Comparison of ENCODE assay signal across 8 mouse cellular contexts in the genomic region with DNA sequence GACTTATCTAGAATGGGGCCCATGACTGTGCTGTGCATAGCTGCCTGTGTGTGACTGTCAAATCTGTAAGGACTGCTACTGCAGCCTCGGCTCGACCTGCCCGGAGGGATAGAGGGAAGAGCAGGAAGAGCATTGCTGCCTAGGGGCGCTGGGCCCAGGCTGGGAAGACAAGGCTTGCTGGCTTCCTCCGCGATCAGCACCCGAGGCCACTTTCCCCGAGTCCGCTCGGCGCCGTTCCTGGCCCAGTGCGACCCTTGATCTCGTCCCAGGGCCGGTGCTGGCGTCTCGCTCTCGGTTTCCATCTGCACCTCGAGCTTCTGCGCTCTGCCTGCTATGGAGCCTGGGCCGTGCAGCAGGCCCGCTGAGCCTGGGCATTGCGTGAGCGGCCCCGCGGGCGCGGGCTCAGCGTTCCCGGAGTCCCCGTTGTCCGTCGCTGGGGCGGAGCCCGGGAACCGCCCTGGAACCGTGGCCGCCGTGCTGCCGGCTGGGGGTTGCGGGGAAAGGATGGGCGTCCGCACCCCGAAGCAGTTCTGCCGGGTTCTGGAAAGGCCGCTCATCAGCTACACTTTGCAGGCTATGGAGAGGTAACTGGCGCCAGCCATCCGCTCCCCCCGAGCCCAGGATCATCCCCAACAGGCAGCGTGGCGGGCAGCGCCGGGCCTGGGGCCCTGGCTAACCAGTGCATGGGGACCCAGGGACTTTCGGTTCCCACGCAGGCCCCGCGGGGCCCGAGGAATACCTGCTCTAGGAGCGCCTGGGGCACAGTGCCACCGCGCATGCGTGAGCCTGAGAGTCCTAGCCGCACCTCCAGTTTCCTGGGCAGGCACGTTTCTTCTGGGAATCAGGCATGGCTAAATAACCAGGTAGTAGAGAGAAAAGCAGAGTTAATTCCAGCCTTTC. TPM values are rescaled to one million over a fixed set of nuclear protein-coding genes. Genes with fewer than 3 reads are reported as not detected.
DNase-seq lines count a peak whose midpoint lies in the region; ATAC-seq and TF ChIP-seq lines count a peak whose summit lies in the region.

TSS of gene Ispd (plus strand) at position 10 of the 900 bp plus-strand sequence.
TSS of gene D630036H23Rik (minus strand) at position 741 of the 900 bp plus-strand sequence.

- H3K36me3 ChIP-seq in C2C12 (ENCODE audit: control insufficient read depth, insufficient read depth), result no peaks in the 10 kb centered on the region
- H3K36me3 ChIP-seq in embryonic facial prominence, embryonic 15.5 days, result no peaks in the 10 kb centered on the region
- no peaks in the 10 kb centered on the region for H3K36me3 ChIP-seq in heart, embryonic 11.5 days (ENCODE audit: control insufficient read depth, insufficient read depth, low read length)
- H3K36me3 ChIP-seq in kidney, embryonic 15.5 days, result no peaks in the 10 kb centered on the region
- no peaks in the 10 kb centered on the region for H3K36me3 ChIP-seq in limb, embryonic 15.5 days
- no peaks in the 10 kb centered on the region for H3K36me3 ChIP-seq in midbrain, postnatal 0 days (ENCODE audit: insufficient read depth, low read length)

- H3K4me2 ChIP-seq in embryonic facial prominence, embryonic 15.5 days (replicated peaks), result peak within 1 kb of the TSS; percentile 63
- peak within 1 kb of the TSS; percentile 61 for H3K4me2 ChIP-seq in heart, embryonic 11.5 days
- peak within 1 kb of the TSS; percentile 86 for H3K4me2 ChIP-seq in kidney, embryonic 15.5 days
- H3K4me2 ChIP-seq in limb, embryonic 15.5 days, result peak within 1 kb of the TSS; percentile 84
- peak within 1 kb of the TSS; percentile 87 for H3K4me2 ChIP-seq in midbrain, postnatal 0 days (ENCODE audit: low read depth, low read length, poor library complexity, severe bottlenecking)

- peak within 1 kb of the TSS; percentile 83 for H3K9ac ChIP-seq in embryonic facial prominence, embryonic 15.5 days
- H3K9ac ChIP-seq in heart, embryonic 11.5 days (ENCODE audit: low read depth, low read length), result peak within 1 kb of the TSS; percentile 90
- H3K9ac ChIP-seq in kidney, embryonic 15.5 days, result peak within 1 kb of the TSS; percentile 92
- H3K9ac ChIP-seq in limb, embryonic 15.5 days, result peak within 1 kb of the TSS; percentile 75
- H3K9ac ChIP-seq in midbrain, postnatal 0 days (replicated peaks; ENCODE audit: low read length, poor library complexity, severe bottlenecking), result peak within 1 kb of the TSS; percentile 96

- peak within 1 kb of the TSS; percentile 97 for H3ac ChIP-seq in C2C12 (ENCODE audit: control insufficient read depth, insufficient read length, low read depth)

- no peaks in the 10 kb centered on the region for H3K9me3 ChIP-seq in embryonic facial prominence, embryonic 15.5 days (replicated peaks)
- no peaks in the 10 kb centered on the region for H3K9me3 ChIP-seq in heart, embryonic 11.5 days (replicated peaks; ENCODE audit: control insufficient read depth, low read length)
- H3K9me3 ChIP-seq in kidney, embryonic 15.5 days (replicated peaks), result no peaks in the 10 kb centered on the region
- H3K9me3 ChIP-seq in limb, embryonic 15.5 days, result no peaks in the 10 kb centered on the region
- no peaks in the 10 kb centered on the region for H3K9me3 ChIP-seq in midbrain, postnatal 0 days (ENCODE audit: low read length)

- no peak for TF ChIP-seq POLR2A in bone marrow macrophage, adult 2 months (IDR thresholded peaks at IDR 0.05; ENCODE audit: borderline replicate concordance, low read depth, low read length)

- H3K4me3 ChIP-seq in C2C12 (ENCODE audit: insufficient read depth, poor library complexity, severe bottlenecking), result peak within 1 kb of the TSS; percentile 29
- peak within 1 kb of the TSS; percentile 87 for H3K4me3 ChIP-seq in bone marrow macrophage, adult 2 months (ENCODE audit: insufficient read depth, low read length)
- peak within 1 kb of the TSS; percentile 65 for H3K4me3 ChIP-seq in embryonic facial prominence, embryonic 15.5 days (replicated peaks)
- peak within 1 kb of the TSS; percentile 58 for H3K4me3 ChIP-seq in heart, embryonic 11.5 days (ENCODE audit: low read depth, low read length)
- peak within 1 kb of the TSS; percentile 69 for H3K4me3 ChIP-seq in kidney, embryonic 15.5 days (replicated peaks)
- H3K4me3 ChIP-seq in limb, embryonic 15.5 days, result peak within 1 kb of the TSS; percentile 50
- peak within 1 kb of the TSS; percentile 60 for H3K4me3 ChIP-seq in midbrain, postnatal 0 days (ENCODE audit: low read depth, low read length)

- no peaks in the 10 kb centered on the region for H3K4me1 ChIP-seq in bone marrow macrophage, adult 2 months (ENCODE audit: control insufficient read depth, insufficient read depth, low read length)
- peaks cover 23% of the 10 kb centered on the region for H3K4me1 ChIP-seq in embryonic facial prominence, embryonic 15.5 days
- H3K4me1 ChIP-seq in heart, embryonic 11.5 days (ENCODE audit: control insufficient read depth, insufficient read depth, low read length), result 0 out of 2 replicates have a peak, but pooled peaks cover 3% of the 10 kb centered on the region
- peaks cover 24% of the 10 kb centered on the region for H3K4me1 ChIP-seq in kidney, embryonic 15.5 days
- peaks cover 13% of the 10 kb centered on the region; the same call in 1 of the 2 replicates for H3K4me1 ChIP-seq in limb, embryonic 15.5 days
- H3K4me1 ChIP-seq in midbrain, postnatal 0 days (ENCODE audit: insufficient read depth, low read length), result 0 out of 2 replicates have a peak, but pooled peaks cover 4% of the 10 kb centered on the region

- peak within 1 kb of the TSS; percentile 70 for H3K27ac ChIP-seq in bone marrow macrophage, adult 2 months (ENCODE audit: insufficient read depth, low read depth, low read length)
- peak within 1 kb of the TSS; percentile 96 for H3K27ac ChIP-seq in embryonic facial prominence, embryonic 15.5 days (replicated peaks)
- H3K27ac ChIP-seq in heart, embryonic 11.5 days (ENCODE audit: low read depth, low read length), result peak within 1 kb of the TSS; percentile 84
- H3K27ac ChIP-seq in kidney, embryonic 15.5 days, result peak within 1 kb of the TSS; percentile 96
- H3K27ac ChIP-seq in limb, embryonic 15.5 days, result peak within 1 kb of the TSS; percentile 95
- H3K27ac ChIP-seq in midbrain, postnatal 0 days (ENCODE audit: low read depth, low read length), result peak within 1 kb of the TSS; percentile 98

- DNase-seq in midbrain, postnatal 0 days (ENCODE audit: low spot score), result peak; percentile 91
- peak; percentile 62 to 76 for DNase-seq in spleen, postnatal 10 days (ENCODE audit: low spot score in 2 of 2)

- peak; percentile 89 for ATAC-seq in embryonic facial prominence, embryonic 15.5 days (ENCODE audit: insufficient number of reproducible peaks, low FRiP score, low TSS enrichment, low read depth)
- peak; percentile 82 for ATAC-seq in heart, embryonic 11.5 days (replicated peaks; ENCODE audit: insufficient number of reproducible peaks, low FRiP score, low TSS enrichment)
- ATAC-seq in kidney, embryonic 15.5 days (replicated peaks; ENCODE audit: low FRiP score), result peak; percentile 95
- peak; percentile 86 for ATAC-seq in limb, embryonic 15.5 days (ENCODE audit: insufficient number of reproducible peaks, low FRiP score, low TSS enrichment, low read depth)
- ATAC-seq in midbrain, postnatal 0 days (ENCODE audit: low FRiP score), result peak; percentile 94

- no peaks in the 10 kb centered on the region for H3K79me2 ChIP-seq in C2C12 (ENCODE audit: control insufficient read depth, insufficient read depth)

- TF ChIP-seq CTCF in C2C12 (IDR thresholded peaks at IDR 0.05; ENCODE audit: control insufficient read depth, insufficient read depth, insufficient read length), result no peak
- no peak for TF ChIP-seq CTCF in bone marrow macrophage, adult 2 months (IDR thresholded peaks at IDR 0.05; ENCODE audit: low read depth, low read length)
- TF ChIP-seq CTCF in midbrain, postnatal 0 days (IDR thresholded peaks at IDR 0.05), result peak; percentile 10; the same call in 1 of the 2 replicates

- under 1% methylated on average over 64 of the region's 64 CpGs for WGBS in embryonic facial prominence, embryonic 15.5 days
- under 1% methylated on average over 63 of the region's 64 CpGs for WGBS in heart, embryonic 11.5 days (ENCODE audit: insufficient replicate concordance)
- under 1% methylated on average over 64 of the region's 64 CpGs for WGBS in kidney, embryonic 15.5 days
- under 1% methylated on average over 64 of the region's 64 CpGs for WGBS in limb, embryonic 15.5 days
- under 1% methylated on average over 64 of the region's 64 CpGs for WGBS in midbrain, postnatal 0 days

- no peaks in the 10 kb centered on the region for H3K27me3 ChIP-seq in C2C12 (ENCODE audit: control insufficient read depth, insufficient read depth, insufficient read length)
- no peaks in the 10 kb centered on the region for H3K27me3 ChIP-seq in embryonic facial prominence, embryonic 15.5 days
- no peaks in the 10 kb centered on the region for H3K27me3 ChIP-seq in heart, embryonic 11.5 days (ENCODE audit: control insufficient read depth, insufficient read depth, low read length)
- no peaks in the 10 kb centered on the region for H3K27me3 ChIP-seq in kidney, embryonic 15.5 days
- no peaks in the 10 kb centered on the region for H3K27me3 ChIP-seq in limb, embryonic 15.5 days
- H3K27me3 ChIP-seq in midbrain, postnatal 0 days (ENCODE audit: insufficient read depth, low read length), result no peaks in the 10 kb centered on the region

- no peaks in the 10 kb centered on the region for H3K79me3 ChIP-seq in C2C12 (ENCODE audit: low read depth)

RNA-seq across cellular contexts. Expression of gene Ispd, which starts in this region (rescaled TPM):
- polyA plus RNA-seq in C2C12 (2012; fragmentation: generic; extraction: Trizol), result 1.4 TPM
- polyA plus RNA-seq in bone marrow macrophage, adult 2 months (2012; ENCODE audit: insufficient read depth, insufficient read length, missing spikeins), result 1.4 and 1.6 TPM in 2 replicates
- polyA plus RNA-seq in embryonic facial prominence, embryonic 15.5 days (2015; fragmentation: Nextera tagmentation; extraction: Ambion mirVana), result 13.3 and 15.8 TPM in 2 replicates
- polyA plus RNA-seq in heart, embryonic 11.5 days (2014; fragmentation: Nextera tagmentation; extraction: Ambion mirVana), result 10.6 and 11.6 TPM in 2 replicates
- polyA plus RNA-seq in kidney, embryonic 15.5 days (2015; fragmentation: Nextera tagmentation; extraction: Ambion mirVana), result 15.2 and 16.8 TPM in 2 replicates
- 9.0 and 9.2 TPM in 2 replicates for polyA plus RNA-seq in limb, embryonic 15.5 days (2015; fragmentation: Nextera tagmentation; extraction: Ambion mirVana)
- 9.3 and 14.6 TPM in 2 replicates for total RNA-seq in midbrain, postnatal 0 days (2014; rRNA removed)
- 11.4 and 11.9 TPM in 2 replicates for polyA plus RNA-seq in midbrain, postnatal 0 days (2015; fragmentation: Nextera tagmentation; extraction: Ambion mirVana)

RNA-seq across cellular contexts. Expression of gene D630036H23Rik, which starts in this region (rescaled TPM):
- 0.43 TPM for polyA plus RNA-seq in C2C12 (2012; fragmentation: generic; extraction: Trizol)
- polyA plus RNA-seq in bone marrow macrophage, adult 2 months (2012; ENCODE audit: insufficient read depth, insufficient read length, missing spikeins), result not detected in 2 replicates
- 2.8 and 3.1 TPM in 2 replicates for polyA plus RNA-seq in embryonic facial prominence, embryonic 15.5 days (2015; fragmentation: Nextera tagmentation; extraction: Ambion mirVana)
- 1.6 and 1.9 TPM in 2 replicates for polyA plus RNA-seq in heart, embryonic 11.5 days (2014; fragmentation: Nextera tagmentation; extraction: Ambion mirVana)
- polyA plus RNA-seq in kidney, embryonic 15.5 days (2015; fragmentation: Nextera tagmentation; extraction: Ambion mirVana), result 1.0 and 1.1 TPM in 2 replicates
- polyA plus RNA-seq in limb, embryonic 15.5 days (2015; fragmentation: Nextera tagmentation; extraction: Ambion mirVana), result 2.0 and 2.2 TPM in 2 replicates
- total RNA-seq in midbrain, postnatal 0 days (2014; rRNA removed), result 1.4 and 4.8 TPM in 2 replicates
- polyA plus RNA-seq in midbrain, postnatal 0 days (2015; fragmentation: Nextera tagmentation; extraction: Ambion mirVana), result 3.1 and 3.2 TPM in 2 replicates

Comparison
In these comparisons a context has a peak if more than half of its experiments do, and no peak if none do; other contexts are left out.
1. Peak in every context shown above with its lines: DNase-seq, ATAC-seq, H3K4me3 ChIP-seq and H3K27ac ChIP-seq.
2. H3K4me3 ChIP-seq: peak in every context shown above with its lines; median percentile 87 in bone marrow macrophage, adult 2 months; 69 in kidney, embryonic 15.5 days; 65 in embryonic facial prominence, embryonic 15.5 days; 60 in midbrain, postnatal 0 days; 58 in heart, embryonic 11.5 days; 50 in limb, embryonic 15.5 days; 29 in C2C12.